Mouse (Mus musculus): ENCODE results near the gene Mlec.

DNA sequence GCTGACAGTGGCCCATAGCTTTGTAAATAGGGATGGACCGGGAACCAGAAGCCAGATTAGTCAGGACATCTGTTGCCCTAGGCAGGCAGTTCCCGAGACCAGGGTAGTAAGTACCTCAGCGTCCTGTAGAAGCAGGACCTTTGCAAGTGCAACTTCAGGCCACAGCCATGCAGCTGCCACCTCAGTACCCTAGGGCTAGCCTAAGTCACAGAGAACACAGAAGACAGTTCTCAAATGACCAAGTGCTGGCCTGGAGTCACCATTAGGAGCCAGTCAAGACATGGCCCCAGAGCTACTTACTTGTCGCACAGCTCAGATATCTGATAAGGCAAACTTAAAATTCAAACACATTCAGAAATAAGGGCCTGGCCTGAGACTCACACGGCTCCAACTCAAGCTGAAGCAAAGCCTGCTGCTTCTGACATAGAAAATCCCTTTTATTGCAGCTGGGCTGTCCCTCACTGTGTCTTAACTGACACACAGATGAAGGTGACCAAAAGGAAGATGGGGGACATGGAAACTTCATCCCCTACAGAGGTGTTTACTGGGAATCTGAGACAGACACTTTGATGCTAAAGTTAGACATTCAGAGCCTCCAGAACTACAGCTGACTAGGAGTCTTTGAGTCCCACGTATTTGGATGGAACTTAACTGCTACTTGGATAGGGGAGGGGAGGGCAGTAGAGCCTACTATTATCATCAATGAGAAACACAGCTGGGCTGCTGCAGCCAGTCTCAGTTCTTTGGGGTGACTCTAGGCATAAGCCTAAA, 11.8 kb downstream of the Mlec start:
- no peak for TF ChIP-seq CTCF (IDR thresholded peaks at IDR 0.05)
- no peak for TF ChIP-seq EP300 (IDR thresholded peaks at IDR 0.05)

Measured in lung, postnatal 0 days (tissue).